Mouse (Mus musculus) midbrain, embryonic 16.5 days (tissue): ENCODE measurements around the gene Eif2ak2. TPM values are rescaled to one million over a fixed set of nuclear protein-coding genes. Genes with fewer than 3 reads are reported as not detected.
A peak's percentile ranks its signal among the peaks of the same experiment; 100 is the strongest.

Experiments used
- ATAC-seq: fragments of 200-750 bp; cut with Nextera tagmentation; 2 replicates; pipeline ENCODE4 v1.8.0; 2017; ENCODE audit warnings: moderate TSS enrichment
- H3K27ac ChIP-seq: fragments of 300-500 bp; sonication (generic); 2 replicates; pipeline ENCODE4 v1.5.1; 2014; ENCODE audit warnings: mild to moderate bottlenecking, low read length, mixed read lengths
- H3K27me3 ChIP-seq: fragments of 300-500 bp; sonication (generic); 2 replicates; pipeline ENCODE4 v1.6.1; 2014; ENCODE audit warnings: low read depth, low read length, mixed read lengths; ENCODE audit not compliant: control insufficient read depth, insufficient read depth
- H3K36me3 ChIP-seq: fragments of 300-500 bp; sonication (generic); 2 replicates; pipeline ENCODE4 v1.6.1; 2014; ENCODE audit warnings: mild to moderate bottlenecking, low read length, moderate library complexity, mixed read lengths; ENCODE audit not compliant: control insufficient read depth, insufficient read depth
- H3K4me1 ChIP-seq: fragments of 300-500 bp; sonication (generic); 2 replicates; pipeline ENCODE4 v1.6.1; 2014; ENCODE audit warnings: mild to moderate bottlenecking, low read length, mixed read lengths; ENCODE audit not compliant: control insufficient read depth, insufficient read depth
- H3K4me2 ChIP-seq: fragments of 300-500 bp; sonication (generic); 2 replicates; pipeline ENCODE4 v1.6.1; 2014; ENCODE audit warnings: mild to moderate bottlenecking, low read length, mixed read lengths
- H3K4me3 ChIP-seq: fragments of 300-500 bp; sonication (generic); 2 replicates; pipeline ENCODE4 v1.5.1; 2014; ENCODE audit warnings: low read depth, mild to moderate bottlenecking, low read length, moderate library complexity, mixed read lengths
- H3K9ac ChIP-seq: fragments of 300-500 bp; sonication (generic); 2 replicates; pipeline ENCODE4 v1.6.1; 2014; ENCODE audit warnings: low read depth, low read length, mixed read lengths
- H3K9me3 ChIP-seq: fragments of 300-500 bp; sonication (generic); replicated peaks from 2 replicates; pipeline ENCODE4 v1.6.1; 2014; ENCODE audit warnings: mild to moderate bottlenecking, low read length, mixed read lengths; ENCODE audit not compliant: control insufficient read depth, poor library complexity, severe bottlenecking
- WGBS: fragments of 180-500 bp; shearing (Covaris S2); extraction: QIAGEN DNeasy Blood & Tissue Kit; methylation state at CpG from one replicate; pipeline ENCODE4 v1.1.7; 2014; 5-methylcytosine and 5-hydroxymethylcytosine counted together
- polyA plus RNA-seq: library from polyadenylated mRNA; unstranded; fragments of >200 nt; fragmentation: Nextera tagmentation; extraction: Ambion mirVana; gene quantifications from 2 replicates; pipeline ENCODE4 v1.2.1, GENCODE M21; 2015

The Eif2ak2 gene
- polyA plus RNA-seq, 1 experiment from 2014 or later: 2.4 TPM

DNA sequence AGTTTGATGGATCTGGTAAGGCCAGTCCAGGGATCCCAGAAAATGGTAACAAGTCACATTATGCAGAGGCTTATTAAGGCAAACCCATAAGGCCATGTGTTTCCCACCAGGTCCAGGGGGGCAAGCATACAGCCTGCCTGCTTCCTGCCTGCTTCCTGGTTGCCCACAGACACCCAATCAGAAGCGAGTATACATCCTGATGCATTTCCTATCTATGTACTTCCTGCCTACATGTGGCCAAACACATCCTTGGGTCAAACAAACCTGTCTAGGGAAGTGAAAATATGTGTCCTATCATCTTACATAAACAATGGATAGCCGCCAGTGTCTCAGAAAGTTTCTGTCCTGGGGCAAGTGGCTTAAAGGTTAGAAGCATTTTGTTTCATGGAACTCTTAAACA is 20.8 kb upstream of the Eif2ak2 start:
- no peak overlapping the region for H3K4me3 ChIP-seq
- WGBS: 85% methylated on average over 2 of the region's 2 CpGs
- no peaks in the 10 kb centered on the region for H3K9me3 ChIP-seq
- no peaks in the 10 kb centered on the region for H3K36me3 ChIP-seq
- H3K27me3 ChIP-seq: no peaks in the 10 kb centered on the region
- H3K9ac ChIP-seq: no peak overlapping the region
- no peak overlapping the region for H3K4me2 ChIP-seq
- H3K4me1 ChIP-seq: no peaks in the 10 kb centered on the region
- ATAC-seq: no peak
- H3K27ac ChIP-seq: no peak overlapping the region

DNA sequence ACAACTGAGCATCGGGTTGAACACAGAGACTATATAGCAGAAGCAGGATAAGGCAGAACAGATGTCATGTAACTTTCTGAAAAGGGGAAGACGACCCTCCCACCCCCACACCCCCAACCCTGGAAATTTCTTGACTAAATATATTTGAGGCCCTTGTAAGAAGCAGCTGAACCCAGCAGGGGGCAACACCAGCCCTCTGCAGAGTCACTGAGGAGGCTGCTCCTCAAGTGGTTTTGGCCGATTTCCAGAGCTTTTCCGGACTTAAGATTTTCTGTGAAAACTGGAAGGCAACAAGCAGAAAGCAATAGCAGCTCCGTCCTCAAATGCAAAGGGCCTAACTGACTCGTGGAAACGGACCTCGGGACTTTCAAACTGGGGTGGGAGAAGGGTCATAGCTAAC is 13.0 kb upstream of the Eif2ak2 start:
- H3K9me3 ChIP-seq: no peaks in the 10 kb centered on the region
- no peak overlapping the region for H3K9ac ChIP-seq
- no peak overlapping the region for H3K4me3 ChIP-seq
- ATAC-seq: no peak
- WGBS: 34% methylated on average over 8 of the region's 8 CpGs
- no peaks in the 10 kb centered on the region for H3K27me3 ChIP-seq
- peak overlapping the region; percentile 28; the same call in 1 of the 2 replicates for H3K4me2 ChIP-seq
- H3K36me3 ChIP-seq: no peaks in the 10 kb centered on the region
- H3K27ac ChIP-seq: no peak overlapping the region
- no peaks in the 10 kb centered on the region for H3K4me1 ChIP-seq

GRCm38 (mm10) chr17:78894991-78895390 is 12.6 kb upstream of the Eif2ak2 start:
- WGBS: 84% methylated on average over 7 of the region's 7 CpGs
- no peaks in the 10 kb centered on the region for H3K4me1 ChIP-seq
- no peaks in the 10 kb centered on the region for H3K27me3 ChIP-seq
- H3K36me3 ChIP-seq: no peaks in the 10 kb centered on the region
- H3K27ac ChIP-seq: no peak overlapping the region
- no peak overlapping the region for H3K4me2 ChIP-seq
- no peak overlapping the region for H3K4me3 ChIP-seq
- no peak overlapping the region for H3K9ac ChIP-seq
- H3K9me3 ChIP-seq: no peaks in the 10 kb centered on the region
- no peak for ATAC-seq

DNA sequence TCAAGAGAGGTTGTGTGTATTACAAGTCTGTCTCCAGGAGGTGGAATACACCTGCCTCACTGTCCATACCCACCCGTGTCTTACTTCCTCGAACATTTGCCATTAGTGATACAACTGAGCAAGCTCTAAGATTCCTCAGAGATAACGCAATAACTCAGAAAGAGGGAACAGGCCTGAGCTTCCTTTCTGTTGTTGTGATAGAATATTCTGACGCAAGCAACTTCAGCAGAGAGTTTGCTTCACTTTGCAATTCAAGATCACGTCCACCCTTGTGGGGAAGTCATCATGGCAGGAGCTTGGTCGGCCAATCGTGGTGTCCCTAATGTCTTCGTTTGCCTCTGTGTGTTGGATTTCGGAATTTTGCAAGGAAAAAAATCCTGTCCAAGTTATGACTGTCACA is 8.6 kb upstream of the Eif2ak2 start:
- no peak for ATAC-seq
- Histone ChIP-seq H3K4me1 (no peaks in the 10 kb centered on the region), H3K27me3 (no peaks in the 10 kb centered on the region), H3K27ac (no peak overlapping the region), H3K9me3 (no peaks in the 10 kb centered on the region), H3K36me3 (no peaks in the 10 kb centered on the region), H3K4me3 (no peak overlapping the region), H3K4me2 (no peak overlapping the region), H3K9ac (no peak overlapping the region)
- 86% methylated on average over 9 of the region's 9 CpGs for WGBS

- Histone ChIP-seq H3K9me3 (no peaks in the 10 kb centered on the region), H3K27ac (no peak overlapping the region), H3K36me3 (no peaks in the 10 kb centered on the region), H3K9ac (no peak overlapping the region), H3K4me3 (no peak overlapping the region), H3K4me1 (no peaks in the 10 kb centered on the region), H3K4me2 (no peak overlapping the region), H3K27me3 (no peaks in the 10 kb centered on the region)
- WGBS: 48% methylated on average over 3 of the region's 3 CpGs
- ATAC-seq: no peak
Observed at GRCm38 (mm10) chr17:78889184-78889583, 6.8 kb upstream of the Eif2ak2 start.

DNA sequence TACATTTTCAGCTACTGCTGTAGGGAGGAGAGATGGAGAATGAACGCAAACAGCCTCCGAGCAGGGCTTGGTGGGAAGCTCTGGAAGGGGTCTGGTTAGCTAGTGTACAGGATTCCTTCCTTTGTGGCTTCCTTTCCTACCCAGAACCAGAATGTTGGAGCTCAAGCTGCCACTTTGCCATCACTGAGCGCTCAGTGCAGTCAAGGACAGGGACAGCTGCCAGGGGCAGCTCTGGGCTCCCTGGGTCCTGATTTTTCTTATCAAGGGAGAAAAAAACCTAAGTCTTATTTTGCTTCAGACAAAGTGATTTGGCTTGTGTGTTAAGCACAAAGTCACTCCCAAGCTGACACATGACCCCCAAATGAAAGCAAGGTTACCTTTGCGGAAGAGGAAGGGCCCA is 6.2 kb upstream of the Eif2ak2 start:
- WGBS: 89% methylated on average over 4 of the region's 4 CpGs
- H3K27ac ChIP-seq: no peak overlapping the region
- H3K36me3 ChIP-seq: no peaks in the 10 kb centered on the region
- no peak overlapping the region for H3K4me2 ChIP-seq
- H3K9me3 ChIP-seq: no peaks in the 10 kb centered on the region
- no peak overlapping the region for H3K4me3 ChIP-seq
- no peak for ATAC-seq
- H3K4me1 ChIP-seq: no peaks in the 10 kb centered on the region
- H3K27me3 ChIP-seq: no peaks in the 10 kb centered on the region
- H3K9ac ChIP-seq: no peak overlapping the region

- Histone ChIP-seq H3K36me3 (no peaks in the 10 kb centered on the region), H3K4me1 (peaks cover 3% of the 10 kb centered on the region; the same call in 1 of the 2 replicates), H3K4me2 (no peak overlapping the region), H3K27me3 (no peaks in the 10 kb centered on the region), H3K9me3 (no peaks in the 10 kb centered on the region), H3K27ac (no peak overlapping the region), H3K9ac (no peak overlapping the region), H3K4me3 (no peak overlapping the region)
- WGBS: 84% methylated on average over 5 of the region's 5 CpGs
- ATAC-seq: no peak
Observed at GRCm38 (mm10) chr17:78885286-78886065, 3.1 kb upstream of the Eif2ak2 start.

DNA sequence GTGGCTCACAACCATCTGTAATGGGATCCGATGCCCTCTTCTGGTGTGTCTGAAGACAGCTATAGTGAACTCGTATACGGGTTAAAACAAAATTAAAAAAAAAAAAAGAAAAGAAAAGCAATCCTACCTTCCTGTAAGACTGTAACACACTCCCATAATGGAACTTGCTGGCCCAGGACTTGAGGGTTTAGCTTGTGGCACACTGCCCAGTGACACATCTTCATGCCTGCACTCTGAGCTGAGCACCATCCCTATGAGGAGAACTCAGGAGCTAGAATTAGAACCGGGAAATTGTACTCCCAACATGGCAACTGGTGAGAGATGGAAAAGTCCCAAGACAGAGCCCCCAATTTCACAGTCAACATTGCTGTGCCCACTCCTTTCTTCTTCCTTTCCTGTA is 918 bp upstream of the Eif2ak2 start:
- 94% methylated on average over 4 of the region's 4 CpGs for WGBS
- Histone ChIP-seq H3K27ac (no peak overlapping the region), H3K9ac (no peak overlapping the region)

GRCm38 (mm10) chr17:78881878-78882304 is 482 bp downstream of the Eif2ak2 start:
- Histone ChIP-seq H3K9me3 (no peaks in the 10 kb centered on the region), H3K27ac (no peak overlapping the region), H3K4me1 (peaks cover 3% of the 10 kb centered on the region; the same call in 1 of the 2 replicates), H3K4me3 (peak overlapping the region; percentile 41), H3K36me3 (no peaks in the 10 kb centered on the region), H3K27me3 (no peaks in the 10 kb centered on the region), H3K4me2 (peak overlapping the region; percentile 81), H3K9ac (peak overlapping the region; percentile 51)
- peak; percentile 75 for ATAC-seq
- WGBS: 11% methylated on average over 5 of the region's 7 CpGs

More for the DNA sequence above, 918 bp upstream of the Eif2ak2 start:
- Histone ChIP-seq H3K4me1 (peaks cover 3% of the 10 kb centered on the region; the same call in 1 of the 2 replicates), H3K9me3 (no peaks in the 10 kb centered on the region), H3K36me3 (no peaks in the 10 kb centered on the region), H3K27me3 (no peaks in the 10 kb centered on the region), H3K4me2 (no peak overlapping the region), H3K4me3 (no peak overlapping the region)
- no peak for ATAC-seq
